Mouse (Mus musculus): ENCODE results near the gene Akap5. TPM values are rescaled to one million over a fixed set of nuclear protein-coding genes. Genes with fewer than 3 reads are reported as not detected.

The Akap5 gene
- total RNA-seq (2021), result 1 to 10 TPM; 2.1 to 2.7 TPM

- intact Hi-C loops (cut with DNase I), result no loop called here
- DNase-seq (ENCODE audit: low spot score), result no peak
These were observed at the start of gene Akap5 for GRCm38 (mm10) chr12:76324679-76325431. Gene Akap5 (plus strand): TSS chr12:76324891.

- intact Hi-C loops (cut with DNase I), result no loop called here
- DNase-seq (ENCODE audit: low spot score), result no peak
These were observed 46.5 kb upstream of the Akap5 start for GRCm38 (mm10) chr12:76278209-76278608.

- DNase-seq (ENCODE audit: low spot score), result no peak
These were observed 44.1 kb upstream of the Akap5 start for GRCm38 (mm10) chr12:76280556-76280955.

GRCm38 (mm10) chr12:76281111-76281660 lies 43.5 kb upstream of the Akap5 start:
- DNase-seq (ENCODE audit: low spot score), result no peak
- intact Hi-C loops (cut with DNase I), result no loop called here

More at GRCm38 (mm10) chr12:76280556-76280955, 44.1 kb upstream of the Akap5 start:
- intact Hi-C loops (cut with DNase I), result no loop called here

GRCm38 (mm10) chr12:76282132-76282531 lies 42.6 kb upstream of the Akap5 start:
- intact Hi-C loops (cut with DNase I), result no loop called here
- no peak for DNase-seq (ENCODE audit: low spot score)

GRCm38 (mm10) chr12:76282532-76283173 lies 42.0 kb upstream of the Akap5 start:
- intact Hi-C loops (cut with DNase I), result no loop called here
- no peak for DNase-seq (ENCODE audit: low spot score)

- no peak for DNase-seq (ENCODE audit: low spot score)
- intact Hi-C loops (cut with DNase I), result no loop called here
These were observed 39.3 kb upstream of the Akap5 start for GRCm38 (mm10) chr12:76285418-76285817.

- intact Hi-C loops (cut with DNase I), result no loop called here
These were observed 36.7 kb upstream of the Akap5 start for GRCm38 (mm10) chr12:76287986-76288385.

GRCm38 (mm10) chr12:76288494-76288893 lies 36.2 kb upstream of the Akap5 start:
- intact Hi-C loops (cut with DNase I), result no loop called here
- DNase-seq (ENCODE audit: low spot score), result no peak

More at GRCm38 (mm10) chr12:76287986-76288385, 36.7 kb upstream of the Akap5 start:
- DNase-seq (ENCODE audit: low spot score), result no peak

GRCm38 (mm10) chr12:76289428-76289827 lies 35.3 kb upstream of the Akap5 start:
- DNase-seq (ENCODE audit: low spot score), result no peak
- intact Hi-C loops (cut with DNase I), result no loop called here

GRCm38 (mm10) chr12:76290271-76290670 lies 34.4 kb upstream of the Akap5 start:
- no peak for DNase-seq (ENCODE audit: low spot score)

GRCm38 (mm10) chr12:76293192-76293591 lies 31.5 kb upstream of the Akap5 start:
- no peak for DNase-seq (ENCODE audit: low spot score)

More at GRCm38 (mm10) chr12:76290271-76290670, 34.4 kb upstream of the Akap5 start:
- intact Hi-C loops (cut with DNase I), result no loop called here

GRCm38 (mm10) chr12:76297830-76298229 lies 26.9 kb upstream of the Akap5 start:
- intact Hi-C loops (cut with DNase I), result no loop called here
- no peak for DNase-seq (ENCODE audit: low spot score)

More at GRCm38 (mm10) chr12:76293192-76293591, 31.5 kb upstream of the Akap5 start:
- intact Hi-C loops (cut with DNase I), result loop anchor here (1.0 to 2.0 kb wide), 3 partner anchors 26 to 180 kb away; no protein-coding TSS in a partner anchor

GRCm38 (mm10) chr12:76299361-76299906 lies 25.3 kb upstream of the Akap5 start:
- no peak for DNase-seq (ENCODE audit: low spot score)

GRCm38 (mm10) chr12:76300367-76300766 lies 24.3 kb upstream of the Akap5 start:
- no peak for DNase-seq (ENCODE audit: low spot score)
- intact Hi-C loops (cut with DNase I), result no loop called here

More at GRCm38 (mm10) chr12:76299361-76299906, 25.3 kb upstream of the Akap5 start:
- intact Hi-C loops (cut with DNase I), result no loop called here

- intact Hi-C loops (cut with DNase I), result no loop called here
These were observed 21.2 kb upstream of the Akap5 start for GRCm38 (mm10) chr12:76303474-76303873.

GRCm38 (mm10) chr12:76304199-76304598 lies 20.5 kb upstream of the Akap5 start:
- intact Hi-C loops (cut with DNase I), result no loop called here
- no peak for DNase-seq (ENCODE audit: low spot score)

More at GRCm38 (mm10) chr12:76303474-76303873, 21.2 kb upstream of the Akap5 start:
- DNase-seq (ENCODE audit: low spot score), result no peak

GRCm38 (mm10) chr12:76305107-76305506 lies 19.6 kb upstream of the Akap5 start:
- DNase-seq (ENCODE audit: low spot score), result no peak
- intact Hi-C loops (cut with DNase I), result no loop called here

- DNase-seq (ENCODE audit: low spot score), result no peak
- intact Hi-C loops (cut with DNase I), result no loop called here
These were observed 17.7 kb upstream of the Akap5 start for GRCm38 (mm10) chr12:76306852-76307561.

GRCm38 (mm10) chr12:76307964-76308363 lies 16.7 kb upstream of the Akap5 start:
- peak; percentile 53 for DNase-seq (ENCODE audit: low spot score)
- intact Hi-C loops (cut with DNase I), result no loop called here
